ENCODE assay signal across 28 mouse cellular contexts in the genomic region with DNA sequence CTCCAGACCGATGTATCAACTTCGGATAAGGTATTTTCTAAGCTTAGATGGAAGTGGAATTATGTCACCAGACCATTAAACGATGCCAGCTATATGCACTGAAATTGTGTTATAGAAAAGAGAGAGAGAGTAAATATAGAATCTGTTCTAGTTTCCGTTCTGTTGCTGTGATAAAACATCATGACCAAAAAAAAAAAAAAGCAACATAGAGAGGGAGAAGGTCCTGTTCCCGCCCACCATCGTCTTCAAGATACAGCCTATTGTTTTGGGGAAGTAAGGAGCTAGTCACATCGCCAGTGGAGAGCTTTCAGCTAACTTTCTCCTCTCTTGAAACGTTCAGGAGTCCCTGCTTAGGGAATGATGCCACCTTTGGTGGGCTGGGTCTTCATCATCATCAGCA.
"Had no signal": no experiment of that assay in that cellular context is flagged by ENCODE, and none has a peak within 500 bp of the region (broad histone marks: within the 10 kb centered on the region; RNA-seq: fewer than 3 reads in every experiment).

No protein-coding gene starts in this region.

- H3K4me2 ChIP-seq: embryonic facial prominence, embryonic 12.5 days; embryonic facial prominence, embryonic 13.5 days; embryonic facial prominence, embryonic 15.5 days; forebrain, embryonic 12.5 days; forebrain, embryonic 13.5 days; forebrain, embryonic 15.5 days had no signal

- ATAC-seq: forebrain, embryonic 13.5 days; forebrain, embryonic 14.5 days; forebrain, embryonic 15.5 days; forebrain, embryonic 16.5 days; forebrain, postnatal 0 days had no signal

- H3K27ac ChIP-seq: embryonic facial prominence, embryonic 10.5 days; embryonic facial prominence, embryonic 12.5 days; embryonic facial prominence, embryonic 13.5 days; embryonic facial prominence, embryonic 15.5 days; forebrain, embryonic 10.5 days; forebrain, embryonic 12.5 days; forebrain, embryonic 13.5 days; forebrain, embryonic 15.5 days; gastrocnemius, adult 2 months; heart, adult 2 months; heart, embryonic 10.5 days had no signal

- H3K36me3 ChIP-seq: embryonic facial prominence, embryonic 10.5 days; embryonic facial prominence, embryonic 12.5 days; embryonic facial prominence, embryonic 13.5 days; embryonic facial prominence, embryonic 15.5 days; forebrain, embryonic 10.5 days; forebrain, embryonic 12.5 days; forebrain, embryonic 15.5 days; heart, embryonic 10.5 days had no signal

- DNase-seq: cerebellum, adult 8-10 months; cerebellum, adult 9-10 months; cerebellum, adult 9-11 months; cerebellum, postnatal 14 days; cerebellum, postnatal 25 days; cerebellum, postnatal 36 days; embryo, embryonic 11 days; forebrain, postnatal 0 days; gastrocnemius, adult 2 months; gastrocnemius, postnatal 10 days; gastrocnemius, postnatal 14 days; gastrocnemius, postnatal 25 days; gastrocnemius, postnatal 36 days; heart, adult 11 months; heart, adult 18-20 months; heart, adult 2 months had no signal

- H3K4me3 ChIP-seq: embryonic facial prominence, embryonic 10.5 days; embryonic facial prominence, embryonic 12.5 days; embryonic facial prominence, embryonic 13.5 days; embryonic facial prominence, embryonic 15.5 days; erythroblast, embryonic 14.5 days; forebrain, embryonic 10.5 days; forebrain, embryonic 12.5 days; forebrain, embryonic 13.5 days; forebrain, embryonic 15.5 days; gastrocnemius, adult 2 months; heart, adult 2 months; heart, embryonic 10.5 days had no signal

- H3K9ac ChIP-seq: embryonic facial prominence, embryonic 12.5 days; embryonic facial prominence, embryonic 13.5 days; embryonic facial prominence, embryonic 15.5 days; forebrain, embryonic 12.5 days; forebrain, embryonic 13.5 days; forebrain, embryonic 15.5 days; forebrain, postnatal 0 days had no signal

- H3K9me3 ChIP-seq: embryonic facial prominence, embryonic 10.5 days; embryonic facial prominence, embryonic 12.5 days; embryonic facial prominence, embryonic 13.5 days; embryonic facial prominence, embryonic 15.5 days; forebrain, embryonic 10.5 days; forebrain, embryonic 12.5 days; forebrain, embryonic 13.5 days; forebrain, embryonic 15.5 days; heart, embryonic 10.5 days had no signal

- H3K27me3 ChIP-seq: embryonic facial prominence, embryonic 12.5 days; embryonic facial prominence, embryonic 13.5 days; embryonic facial prominence, embryonic 15.5 days; forebrain, embryonic 12.5 days; forebrain, embryonic 13.5 days; forebrain, embryonic 15.5 days had no signal

- H3K4me1 ChIP-seq: embryonic facial prominence, embryonic 10.5 days; embryonic facial prominence, embryonic 12.5 days; embryonic facial prominence, embryonic 13.5 days; embryonic facial prominence, embryonic 15.5 days; forebrain, embryonic 10.5 days; forebrain, embryonic 12.5 days; forebrain, embryonic 13.5 days; forebrain, embryonic 15.5 days had no signal
